Mouse (Mus musculus) kidney, embryonic 15.5 days (tissue): ENCODE measurements at regions not wholly inside any gene's neighbourhood (a gene's known extent, or its start where the extent isn't known, plus 50 kb on each side); places are given as distances from the start of the nearest gene placed in this dataset.

ENCODE experiments used
- ATAC-seq: fragments of 200-750 bp; cut with Nextera tagmentation; replicated peaks from 2 replicates; pipeline ENCODE4 v1.8.0; 2017; ENCODE audit warnings: moderate TSS enrichment; ENCODE audit not compliant: low FRiP score
- H3K27ac ChIP-seq: fragments of 300-500 bp; sonication (generic); 2 replicates; pipeline ENCODE4 v1.5.1; 2015; ENCODE audit warnings: mild to moderate bottlenecking, inconsistent platforms
- H3K27me3 ChIP-seq: fragments of 300-500 bp; sonication (generic); 2 replicates; pipeline ENCODE4 v1.6.1; 2015; ENCODE audit warnings: inconsistent platforms
- H3K36me3 ChIP-seq: fragments of 300-500 bp; sonication (generic); 2 replicates; pipeline ENCODE4 v1.6.1; 2015; ENCODE audit warnings: inconsistent platforms
- H3K4me1 ChIP-seq: fragments of 300-500 bp; sonication (generic); 2 replicates; pipeline ENCODE4 v1.6.1; 2015; ENCODE audit warnings: inconsistent platforms
- H3K4me2 ChIP-seq: fragments of 300-500 bp; sonication (generic); 2 replicates; pipeline ENCODE4 v1.6.1; 2015; ENCODE audit warnings: moderate library complexity, mild to moderate bottlenecking, inconsistent platforms
- H3K4me3 ChIP-seq: fragments of 300-500 bp; sonication (generic); replicated peaks from 2 replicates; pipeline ENCODE4 v1.5.1; 2015; ENCODE audit warnings: mild to moderate bottlenecking, inconsistent platforms
- H3K9ac ChIP-seq: fragments of 300-500 bp; sonication (generic); 2 replicates; pipeline ENCODE4 v1.6.1; 2015; ENCODE audit warnings: mild to moderate bottlenecking, inconsistent platforms
- H3K9me3 ChIP-seq: fragments of 300-500 bp; sonication (generic); replicated peaks from 2 replicates; pipeline ENCODE4 v1.6.1; 2016; ENCODE audit warnings: inconsistent platforms
- WGBS: fragments of 180-500 bp; shearing (Covaris S2); methylation state at CpG from one replicate; pipeline ENCODE4 v1.1.7; 2015; ENCODE audit warnings: mixed read lengths; 5-methylcytosine and 5-hydroxymethylcytosine counted together

GRCm38 (mm10) chr4:89049592-89050440 is 87.1 kb upstream of the Mtap start:
- ATAC-seq, result no peak
- no peaks in the 10 kb centered on the region for H3K4me1 ChIP-seq
- no peak overlapping the region for H3K4me2 ChIP-seq
- H3K27me3 ChIP-seq, result no peaks in the 10 kb centered on the region
- 70% methylated on average over 7 of the region's 7 CpGs for WGBS
- no peak overlapping the region for H3K27ac ChIP-seq
- H3K9me3 ChIP-seq, result no peaks in the 10 kb centered on the region
- H3K4me3 ChIP-seq, result no peak overlapping the region
- H3K36me3 ChIP-seq, result no peaks in the 10 kb centered on the region
- H3K9ac ChIP-seq, result no peak overlapping the region

- Histone ChIP-seq H3K4me3 (no peak overlapping the region), H3K9ac (no peak overlapping the region), H3K9me3 (no peaks in the 10 kb centered on the region), H3K36me3 (no peaks in the 10 kb centered on the region), H3K4me1 (no peaks in the 10 kb centered on the region), H3K4me2 (no peak overlapping the region), H3K27ac (no peak overlapping the region), H3K27me3 (no peaks in the 10 kb centered on the region)
- no peak for ATAC-seq
These were observed 92.4 kb upstream of the Mtap start for GRCm38 (mm10) chr4:89044516-89044915.

GRCm38 (mm10) chr4:89043982-89044381 is 92.9 kb upstream of the Mtap start:
- Histone ChIP-seq H3K4me1 (no peaks in the 10 kb centered on the region), H3K9me3 (no peaks in the 10 kb centered on the region), H3K4me3 (no peak overlapping the region), H3K27ac (no peak overlapping the region), H3K27me3 (no peaks in the 10 kb centered on the region), H3K36me3 (no peaks in the 10 kb centered on the region), H3K4me2 (no peak overlapping the region), H3K9ac (no peak overlapping the region)
- 23% methylated on average over 1 of the region's 1 CpGs for WGBS
- no peak for ATAC-seq

GRCm38 (mm10) chr4:89040856-89041255 is 96.1 kb upstream of the Mtap start:
- no peak overlapping the region for H3K4me3 ChIP-seq
- H3K27me3 ChIP-seq, result no peaks in the 10 kb centered on the region
- ATAC-seq, result no peak
- no peak overlapping the region for H3K27ac ChIP-seq
- H3K9ac ChIP-seq, result no peak overlapping the region
- H3K4me1 ChIP-seq, result no peaks in the 10 kb centered on the region
- WGBS, result 47% methylated on average over 5 of the region's 5 CpGs
- H3K4me2 ChIP-seq, result no peak overlapping the region
- no peaks in the 10 kb centered on the region for H3K9me3 ChIP-seq
- H3K36me3 ChIP-seq, result no peaks in the 10 kb centered on the region

GRCm38 (mm10) chr4:89038906-89039305 is 98.0 kb upstream of the Mtap start:
- Histone ChIP-seq H3K27ac (no peak overlapping the region), H3K4me1 (no peaks in the 10 kb centered on the region), H3K9me3 (no peaks in the 10 kb centered on the region), H3K9ac (no peak overlapping the region), H3K4me3 (no peak overlapping the region), H3K27me3 (no peaks in the 10 kb centered on the region), H3K4me2 (no peak overlapping the region), H3K36me3 (no peaks in the 10 kb centered on the region)
- 75% methylated on average over 5 of the region's 5 CpGs for WGBS
- ATAC-seq, result no peak

GRCm38 (mm10) chr4:89038135-89038534 is 98.8 kb upstream of the Mtap start:
- no peak overlapping the region for H3K4me3 ChIP-seq
- H3K4me1 ChIP-seq, result no peaks in the 10 kb centered on the region
- no peaks in the 10 kb centered on the region for H3K36me3 ChIP-seq
- H3K9me3 ChIP-seq, result no peaks in the 10 kb centered on the region
- no peak overlapping the region for H3K4me2 ChIP-seq
- H3K27me3 ChIP-seq, result no peaks in the 10 kb centered on the region
- no peak for ATAC-seq
- H3K27ac ChIP-seq, result no peak overlapping the region
- H3K9ac ChIP-seq, result no peak overlapping the region
- WGBS, result 53% methylated on average over 4 of the region's 4 CpGs

- Histone ChIP-seq H3K4me1 (no peaks in the 10 kb centered on the region), H3K9me3 (no peaks in the 10 kb centered on the region), H3K36me3 (no peaks in the 10 kb centered on the region), H3K4me3 (no peak overlapping the region), H3K27ac (no peak overlapping the region), H3K4me2 (no peak overlapping the region), H3K27me3 (no peaks in the 10 kb centered on the region), H3K9ac (no peak overlapping the region)
- ATAC-seq, result no peak
- 88% methylated on average over 2 of the region's 2 CpGs for WGBS
These were observed 102.1 kb upstream of the Mtap start for GRCm38 (mm10) chr4:89034822-89035221.

- no peak for ATAC-seq
- 77% methylated on average over 3 of the region's 3 CpGs for WGBS
These were observed 102.6 kb upstream of the Mtap start for GRCm38 (mm10) chr4:89034299-89034698.

GRCm38 (mm10) chr4:89012681-89013353 is 124.1 kb upstream of the Mtap start:
- Histone ChIP-seq H3K4me3 (no peak overlapping the region), H3K9me3 (no peaks in the 10 kb centered on the region), H3K4me1 (no peaks in the 10 kb centered on the region), H3K27ac (no peak overlapping the region), H3K9ac (no peak overlapping the region), H3K36me3 (no peaks in the 10 kb centered on the region), H3K27me3 (no peaks in the 10 kb centered on the region), H3K4me2 (no peak overlapping the region)
- WGBS, result 57% methylated on average over 2 of the region's 2 CpGs
- no peak for ATAC-seq

More at GRCm38 (mm10) chr4:89034299-89034698, 102.6 kb upstream of the Mtap start:
- Histone ChIP-seq H3K4me1 (no peaks in the 10 kb centered on the region), H3K9ac (no peak overlapping the region), H3K27me3 (no peaks in the 10 kb centered on the region), H3K27ac (no peak overlapping the region), H3K36me3 (no peaks in the 10 kb centered on the region), H3K4me3 (no peak overlapping the region), H3K4me2 (no peak overlapping the region), H3K9me3 (no peaks in the 10 kb centered on the region)

GRCm38 (mm10) chr4:89008561-89008960 is 128.4 kb upstream of the Mtap start:
- Histone ChIP-seq H3K36me3 (no peaks in the 10 kb centered on the region), H3K4me3 (no peak overlapping the region), H3K9ac (no peak overlapping the region), H3K4me2 (no peak overlapping the region), H3K9me3 (no peaks in the 10 kb centered on the region), H3K27me3 (no peaks in the 10 kb centered on the region), H3K4me1 (no peaks in the 10 kb centered on the region), H3K27ac (no peak overlapping the region)
- 76% methylated on average over 5 of the region's 5 CpGs for WGBS
- ATAC-seq, result no peak

GRCm38 (mm10) chr4:89001470-89001869 is 121.5 kb upstream of the Ifne start:
- ATAC-seq, result no peak
- WGBS, result 85% methylated on average over 4 of the region's 4 CpGs
- Histone ChIP-seq H3K4me1 (no peaks in the 10 kb centered on the region), H3K9me3 (no peaks in the 10 kb centered on the region), H3K9ac (no peak overlapping the region), H3K4me2 (no peak overlapping the region), H3K27ac (no peak overlapping the region), H3K36me3 (no peaks in the 10 kb centered on the region), H3K27me3 (no peaks in the 10 kb centered on the region), H3K4me3 (no peak overlapping the region)

GRCm38 (mm10) chr4:89000855-89001254 is 120.9 kb upstream of the Ifne start:
- ATAC-seq, result no peak
- no peak overlapping the region for H3K27ac ChIP-seq
- no peaks in the 10 kb centered on the region for H3K4me1 ChIP-seq
- H3K4me2 ChIP-seq, result no peak overlapping the region
- H3K9me3 ChIP-seq, result no peaks in the 10 kb centered on the region
- no peaks in the 10 kb centered on the region for H3K36me3 ChIP-seq
- H3K4me3 ChIP-seq, result no peak overlapping the region
- H3K27me3 ChIP-seq, result no peaks in the 10 kb centered on the region
- H3K9ac ChIP-seq, result no peak overlapping the region
- WGBS, result 75% methylated on average over 4 of the region's 4 CpGs
